Mouse (Mus musculus) thymus, adult 2 months (tissue): Measurements from ENCODE around the gene Gm10717. TPM values are rescaled to one million over a fixed set of nuclear protein-coding genes. Genes with fewer than 3 reads are reported as not detected.
A peak's percentile ranks its signal among the peaks of the same experiment; 100 is the strongest.
"Not testable (repeated sequence)": the region's sequence is repeated elsewhere in the genome, so short reads cannot be mapped to it uniquely, and the experiment has no call there.

Experiments
- DNase-seq: peaks from one replicate; pipeline ENCODE4 v3.0.0; 2021
- H3K27ac ChIP-seq: fragments of 200-500 bp; 2 replicates; pipeline ENCODE4 v1.5.1; 2012; ENCODE audit warnings: low read length, control low read depth; ENCODE audit not compliant: control insufficient read depth, insufficient read depth
- H3K27me3 ChIP-seq: fragments of 200-500 bp; 2 replicates; pipeline ENCODE4 v1.6.1; 2012; ENCODE audit warnings: mild to moderate bottlenecking, low read length, moderate library complexity, mixed read lengths; ENCODE audit not compliant: control insufficient read depth, insufficient read depth
- H3K36me3 ChIP-seq: fragments of 200-500 bp; 2 replicates; pipeline ENCODE4 v1.6.1; 2012; ENCODE audit warnings: mild to moderate bottlenecking, low read length, moderate library complexity; ENCODE audit not compliant: control insufficient read depth, insufficient read depth
- H3K4me1 ChIP-seq: fragments of 200-500 bp; replicated peaks from 2 replicates; pipeline ENCODE4 v1.6.1; 2012; ENCODE audit warnings: low read length; ENCODE audit not compliant: control insufficient read depth, insufficient read depth
- H3K4me3 ChIP-seq: fragments of 200-500 bp; 2 replicates; pipeline ENCODE4 v1.5.1; 2012; ENCODE audit warnings: mild to moderate bottlenecking, low read length, control low read depth, moderate library complexity; ENCODE audit not compliant: control insufficient read depth, insufficient read depth
- WGBS: fragments of 180-500 bp; shearing (Covaris S2); methylation state at CpG from one replicate; pipeline ENCODE4 v1.1.7; 2018; 5-methylcytosine and 5-hydroxymethylcytosine counted together
- polyA plus RNA-seq: library from polyadenylated mRNA; depleted of rRNA; stranded (reverse); fragments of >200 nt; gene quantifications from 2 replicates; pipeline ENCODE4 v1.2.3, GENCODE M21; 2012; rRNA removed

Gene Gm10717
- polyA plus RNA-seq, 1 experiment, result not detected

GRCm38 (mm10) chr9:3026136-3026535 is 919 bp downstream of the Gm10717 start:
- H3K27me3 ChIP-seq, H3K36me3 ChIP-seq, DNase-seq, H3K4me3 ChIP-seq, H3K27ac ChIP-seq, H3K4me1 ChIP-seq: not testable (repeated sequence)
- 77% methylated on average over 5 of the region's 5 CpGs for WGBS

- 69% methylated on average over 9 of the region's 9 CpGs for WGBS
- not testable (repeated sequence) for DNase-seq, H3K27me3 ChIP-seq
These were observed 1.5 kb downstream of the Gm10717 start for GRCm38 (mm10) chr9:3026741-3027140.

GRCm38 (mm10) chr9:3027200-3027599 is 2.0 kb downstream of the Gm10717 start:
- not testable (repeated sequence) for H3K27me3 ChIP-seq, H3K36me3 ChIP-seq, H3K4me1 ChIP-seq, DNase-seq, H3K27ac ChIP-seq, H3K4me3 ChIP-seq
- WGBS, result 71% methylated on average over 9 of the region's 9 CpGs

More at GRCm38 (mm10) chr9:3026741-3027140, 1.5 kb downstream of the Gm10717 start:
- not testable (repeated sequence) for H3K4me3 ChIP-seq, H3K27ac ChIP-seq, H3K36me3 ChIP-seq, H3K4me1 ChIP-seq

GRCm38 (mm10) chr9:3029276-3030000 is 4.2 kb downstream of the Gm10717 start:
- H3K27ac ChIP-seq, H3K4me3 ChIP-seq, H3K4me1 ChIP-seq, H3K27me3 ChIP-seq, H3K36me3 ChIP-seq: not testable (repeated sequence)
- peak; percentile 22 for DNase-seq
- 68% methylated on average over 13 of the region's 16 CpGs for WGBS

- not testable (repeated sequence) for H3K27ac ChIP-seq, H3K4me3 ChIP-seq, H3K4me1 ChIP-seq, H3K36me3 ChIP-seq, H3K27me3 ChIP-seq, DNase-seq
- 71% methylated on average over 2 of the region's 10 CpGs for WGBS
These were observed 5.6 kb downstream of the Gm10717 start for GRCm38 (mm10) chr9:3030677-3031318.

- H3K27me3 ChIP-seq, DNase-seq, H3K4me3 ChIP-seq, H3K36me3 ChIP-seq, H3K27ac ChIP-seq, H3K4me1 ChIP-seq: not testable (repeated sequence)
- 53% methylated on average over 1 of the region's 8 CpGs for WGBS
These were observed 9.1 kb downstream of the Gm10717 start, which contains the start of gene Gm17535 for GRCm38 (mm10) chr9:3034299-3034698. Gene Gm17535 (plus strand): TSS chr9:3034599.

GRCm38 (mm10) chr9:3036577-3036976 is 11.4 kb downstream of the Gm10717 start, which contains the start of gene Gm10715:
Gene Gm10715 (plus strand): TSS chr9:3036877.
- 83% methylated on average over 8 of the region's 8 CpGs for WGBS
- H3K27ac ChIP-seq, H3K4me3 ChIP-seq, DNase-seq, H3K27me3 ChIP-seq, H3K36me3 ChIP-seq, H3K4me1 ChIP-seq: not testable (repeated sequence)

GRCm38 (mm10) chr9:3038161-3038560 is 12.9 kb downstream of the Gm10717 start:
- not testable (repeated sequence) for H3K27ac ChIP-seq, H3K36me3 ChIP-seq, H3K27me3 ChIP-seq, DNase-seq, H3K4me1 ChIP-seq, H3K4me3 ChIP-seq
- WGBS, result 76% methylated on average over 4 of the region's 4 CpGs

Other genes starting within 250 kb of the Gm10717 start
- not detected in 2 replicates for gene Gm10722, start 24.5 kb upstream of the Gm10717 start, polyA plus RNA-seq
- not detected in 2 replicates for gene Gm11168, start 22.1 kb upstream of the Gm10717 start, polyA plus RNA-seq
- gene Gm10721, start 12.3 kb upstream of the Gm10717 start, polyA plus RNA-seq, result not detected in 2 replicates
- gene Gm10720, start 9.8 kb upstream of the Gm10717 start, polyA plus RNA-seq, result not detected in 2 replicates
- gene Gm10719, start 8.0 kb upstream of the Gm10717 start, polyA plus RNA-seq, result not detected in 2 replicates
- gene Gm10718, start 1.9 kb upstream of the Gm10717 start, polyA plus RNA-seq, result 0.18 TPM in 1 of 2 replicates, not detected in the other
- gene Gm17535, start 9.2 kb downstream of the Gm10717 start, polyA plus RNA-seq, result not detected in 2 replicates
- gene Gm10715, start 11.5 kb downstream of the Gm10717 start, polyA plus RNA-seq, result not detected in 2 replicates